Mouse (Mus musculus) CH12.LX (cell line): ENCODE measurements at regions not wholly inside any gene's neighbourhood (a gene's known extent, or its start where the extent isn't known, plus 50 kb on each side); places are given as distances from the start of the nearest gene placed in this dataset.

ENCODE experiments used
- DNase-seq: peaks from one replicate; pipeline ENCODE4 v3.0.0-alpha.2; 2013; ENCODE audit errors: extremely low read depth
- H3K27ac ChIP-seq: 2 replicates; pipeline ENCODE4 v1.5.1; 2012; ENCODE audit warnings: low read depth, mild to moderate bottlenecking, control low read depth, moderate library complexity; ENCODE audit not compliant: insufficient read depth
- H3K27me3 ChIP-seq: replicated peaks from 2 replicates; pipeline ENCODE3; 2012; ENCODE audit warnings: inconsistent platforms
- H3K36me3 ChIP-seq, 2 experiments: replicated peaks in 1 of 2; 2 replicates each; pipeline versions ENCODE3 to v1.6.1; 2012; ENCODE audit warnings: inconsistent platforms in 1 of 2, low read length in 1 of 2, mild to moderate bottlenecking in 1 of 2, mixed read lengths in 1 of 2, moderate library complexity in 1 of 2; ENCODE audit not compliant: control insufficient read depth in 1 of 2, insufficient read depth in 1 of 2
- H3K4me1 ChIP-seq, 2 experiments: 2 replicates each; pipeline ENCODE4 v1.6.1; 2012; ENCODE audit warnings: inconsistent platforms in 1 of 2, moderate library complexity in 1 of 2; ENCODE audit not compliant: insufficient read depth in 2 of 2, control insufficient read depth in 1 of 2
- H3K4me2 ChIP-seq: 2 replicates; pipeline ENCODE4 v1.6.1; 2012; ENCODE audit warnings: low read depth, mild to moderate bottlenecking, control low read depth; ENCODE audit not compliant: poor library complexity, insufficient read depth, severe bottlenecking
- H3K4me3 ChIP-seq, 3 experiments: fragments of 150-350 bp in 1 of 3; sonication (generic) in 1 of 3; replicated peaks in 1 of 3; 2 replicates each; pipeline versions ENCODE3 to v1.5.1; 2011 to 2012; ENCODE audit warnings: low read depth in 2 of 3, low read length in 2 of 3, mild to moderate bottlenecking in 2 of 3, moderate library complexity in 2 of 3, control low read depth in 1 of 3, improper control_type of control experiment in 1 of 3, inconsistent platforms in 1 of 3, mixed read lengths in 1 of 3; ENCODE audit not compliant: poor library complexity in 1 of 3
- H3K79me2 ChIP-seq: replicated peaks from 2 replicates; pipeline ENCODE4 v1.6.1; 2012; ENCODE audit warnings: mild to moderate bottlenecking, moderate library complexity; ENCODE audit not compliant: control insufficient read depth, poor library complexity, insufficient read depth, severe bottlenecking; ENCODE audit errors: extremely low read depth
- H3K9ac ChIP-seq: 2 replicates; pipeline ENCODE4 v1.6.1; 2012; ENCODE audit warnings: low read depth, mild to moderate bottlenecking, control low read depth, moderate library complexity; ENCODE audit not compliant: insufficient read depth
- H3K9me3 ChIP-seq: replicated peaks from 2 replicates; pipeline ENCODE3; 2012; ENCODE audit warnings: low read length, inconsistent platforms, mixed read lengths
- CHD1 ChIP-seq: IDR thresholded peaks from 2 replicates; pipeline ENCODE4 v1.6.1; 2012; ENCODE audit warnings: low read depth, low read length, improper control_type of control experiment, inconsistent platforms
- CTCF ChIP-seq, 2 experiments: IDR thresholded peaks in 1 of 2; conservative IDR thresholded peaks in 1 of 2; 2 replicates each; pipeline ENCODE4 v1.5.1; 2011 to 2012; ENCODE audit warnings: low read depth in 2 of 2, low read length in 2 of 2, improper control_type of control experiment in 1 of 2, inconsistent platforms in 1 of 2, mild to moderate bottlenecking in 1 of 2, moderate library complexity in 1 of 2
- ELF1 ChIP-seq: IDR thresholded peaks from 2 replicates; pipeline ENCODE4 v1.6.1; 2014; ENCODE audit warnings: low read depth, mild to moderate bottlenecking, inconsistent platforms, low read length, improper control_type of control experiment
- GABPA ChIP-seq: IDR thresholded peaks from 2 replicates; pipeline ENCODE4 v1.6.1; 2012; ENCODE audit warnings: low read depth, low read length, improper control_type of control experiment, inconsistent platforms; ENCODE audit not compliant: insufficient replicate concordance
- HCFC1 ChIP-seq: IDR thresholded peaks from 2 replicates; pipeline ENCODE4 v1.6.1; 2012; ENCODE audit warnings: low read depth, mild to moderate bottlenecking, inconsistent platforms, low read length, improper control_type of control experiment
- JUN ChIP-seq: IDR thresholded peaks from 2 replicates; pipeline ENCODE4 v1.6.1; 2011; ENCODE audit warnings: low read depth, mild to moderate bottlenecking, low read length, improper control_type of control experiment, moderate library complexity; ENCODE audit not compliant: insufficient read depth
- MAFK ChIP-seq: IDR thresholded peaks from 2 replicates; pipeline ENCODE4 v1.6.1; 2011; ENCODE audit warnings: low read length, improper control_type of control experiment; ENCODE audit not compliant: insufficient replicate concordance
- MAX ChIP-seq: IDR thresholded peaks from 2 replicates; pipeline ENCODE4 v1.6.1; 2011; ENCODE audit warnings: low read length, improper control_type of control experiment
- MEF2A ChIP-seq: IDR thresholded peaks from 2 replicates; pipeline ENCODE4 v1.6.1; 2014; ENCODE audit warnings: low read depth, mild to moderate bottlenecking, inconsistent platforms, low read length, improper control_type of control experiment, borderline replicate concordance
- MYC ChIP-seq: IDR thresholded peaks from 2 replicates; pipeline ENCODE4 v1.6.1; 2011; ENCODE audit warnings: low read depth, mild to moderate bottlenecking, improper control_type of control experiment, low read length
- NRF1 ChIP-seq: IDR thresholded peaks from 2 replicates; pipeline ENCODE4 v1.6.1; 2014; ENCODE audit warnings: low read depth, mild to moderate bottlenecking, inconsistent platforms, low read length, improper control_type of control experiment, moderate library complexity
- POLR2AphosphoS2 ChIP-seq: IDR thresholded peaks from 2 replicates; pipeline ENCODE4 v1.6.1; 2011; ENCODE audit warnings: low read depth, low read length, improper control_type of control experiment
- SIN3A ChIP-seq: IDR thresholded peaks from 2 replicates; pipeline ENCODE4 v1.6.1; 2012; ENCODE audit warnings: low read length, improper control_type of control experiment, inconsistent platforms
- SMC3 ChIP-seq: IDR thresholded peaks from 2 replicates; pipeline ENCODE4 v1.6.1; 2011; ENCODE audit warnings: low read depth, low read length, improper control_type of control experiment
- TBP ChIP-seq: conservative IDR thresholded peaks from 2 replicates; pipeline ENCODE4 v1.6.1; 2011; ENCODE audit warnings: low read depth, low read length, improper control_type of control experiment
- UBTF ChIP-seq: IDR thresholded peaks from 2 replicates; pipeline ENCODE4 v1.6.1; 2012; ENCODE audit warnings: low read depth, mild to moderate bottlenecking, inconsistent platforms, low read length, improper control_type of control experiment, moderate library complexity
- USF2 ChIP-seq: conservative IDR thresholded peaks from 2 replicates; pipeline ENCODE4 v1.6.1; 2011; ENCODE audit warnings: low read depth, low read length, improper control_type of control experiment
- ZKSCAN1 ChIP-seq: IDR thresholded peaks from 2 replicates; pipeline ENCODE4 v1.6.1; 2012; ENCODE audit warnings: low read depth, inconsistent platforms, low read length, improper control_type of control experiment, borderline replicate concordance
- ZMIZ1 ChIP-seq: IDR thresholded peaks from 2 replicates; pipeline ENCODE4 v1.6.1; 2012; ENCODE audit warnings: low read depth, mild to moderate bottlenecking, inconsistent platforms, low read length, improper control_type of control experiment
- dilution Hi-C: fragments of 300-500 bp; cut with MboI; formaldehyde crosslinking; loops from 2 replicates; pipeline ENCODE4 v1.14.3; 2020; ENCODE audit warnings: low sequenced_read_pairs; ENCODE audit not compliant: extremely low pct_unique_long_range_greater_than_20kb, extremely low pct_ligation_motif_present
- in situ Hi-C: fragments of 300-500 bp; cut with MboI; formaldehyde crosslinking; loops from 3 replicates; pipeline ENCODE4 v1.14.3; 2019; ENCODE audit warnings: low sequenced_read_pairs, low pct_ligation_motif_present, low pct_unique_long_range_greater_than_20kb, mixed read lengths

DNA sequence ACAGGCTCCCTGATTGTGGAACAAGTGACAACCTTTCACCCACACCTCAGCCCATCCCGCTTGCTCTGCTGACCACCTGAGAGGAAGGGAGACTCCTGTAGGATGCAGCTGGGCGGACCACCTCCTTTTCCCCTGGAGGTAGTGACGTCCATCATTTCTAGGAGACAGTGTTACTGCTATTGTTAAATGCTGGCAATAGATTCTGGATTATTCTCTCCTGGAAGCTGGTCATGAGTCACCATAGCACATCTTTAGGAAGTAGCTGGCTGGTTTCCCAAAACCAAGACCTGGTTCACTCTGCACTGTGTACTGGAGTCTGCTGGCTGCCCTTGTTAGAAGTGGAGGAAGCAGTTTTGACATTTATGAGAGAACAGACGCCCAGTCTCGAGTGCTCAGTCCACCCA, 196.0 kb downstream of the Fam43a start:
- Histone ChIP-seq H3K9me3 (no peaks in the 10 kb centered on the region), H3K4me1 (no peaks in the 10 kb centered on the region)
- no peak for TF ChIP-seq CHD1
- TF ChIP-seq MEF2A = no peak
- TF ChIP-seq CTCF (conservative IDR thresholded peaks at IDR 0.05 in 1 of 2, IDR thresholded peaks at IDR 0.05 in 1 of 2; ENCODE audit: low read depth in 2 of 2, low read length in 2 of 2) = no peak
- TF ChIP-seq UBTF = no peak
- TF ChIP-seq NRF1 = no peak
- no peak for TF ChIP-seq ZMIZ1
- no peak for TF ChIP-seq ZKSCAN1
- no peak for TF ChIP-seq GABPA
- no peak for TF ChIP-seq TBP
- no peak for TF ChIP-seq MYC
- no peak for TF ChIP-seq HCFC1
- TF ChIP-seq ELF1 = no peak
- TF ChIP-seq MAX = no peak
- TF ChIP-seq SIN3A = no peak
- no peak for TF ChIP-seq SMC3
- no peak for TF ChIP-seq JUN
- no peak for TF ChIP-seq POLR2AphosphoS2
- TF ChIP-seq USF2 = no peak
- TF ChIP-seq, all 38 proteins: peak for 0
- H3K27me3 ChIP-seq = no peaks in the 10 kb centered on the region
- no peak overlapping the region for H3K9ac ChIP-seq
- dilution Hi-C loops = no loop called here
- H3K79me2 ChIP-seq = no peaks in the 10 kb centered on the region
- H3K4me3 ChIP-seq = no peak overlapping the region
- no peak overlapping the region for H3K4me2 ChIP-seq
- in situ Hi-C loops = no loop called here
- DNase-seq = no peak
- H3K36me3 ChIP-seq = no peaks in the 10 kb centered on the region
- H3K27ac ChIP-seq = no peak overlapping the region

DNA sequence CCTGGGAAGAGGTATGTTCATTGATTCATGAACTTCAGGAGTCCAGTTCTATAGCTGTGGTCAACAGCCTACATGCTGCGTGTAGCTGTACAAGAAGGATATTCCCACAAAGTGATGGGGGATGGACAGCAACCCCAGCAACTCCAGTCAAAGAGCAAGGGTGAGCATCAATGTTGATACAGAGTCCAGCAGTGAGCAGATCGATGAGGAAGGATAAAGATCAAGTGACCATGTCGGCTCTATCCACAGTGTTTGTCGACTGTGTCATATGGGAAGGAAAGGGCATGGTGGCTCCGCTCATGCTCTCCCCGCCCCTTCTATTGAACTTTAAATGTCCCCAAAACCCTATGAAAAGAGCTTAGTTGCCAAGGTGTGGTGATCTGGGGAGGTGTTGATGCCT, 196.6 kb downstream of the Fam43a start:
- no peaks in the 10 kb centered on the region for H3K36me3 ChIP-seq
- H3K4me1 ChIP-seq = no peaks in the 10 kb centered on the region
- TF ChIP-seq USF2 = no peak
- no peak for TF ChIP-seq MAFK
- H3K27me3 ChIP-seq = no peaks in the 10 kb centered on the region
- DNase-seq = no peak
- H3K9me3 ChIP-seq = peaks cover under 1% of the 10 kb centered on the region
- no peak overlapping the region for H3K9ac ChIP-seq
- dilution Hi-C loops (no loop called here), in situ Hi-C loops (no loop called here)
- H3K79me2 ChIP-seq = no peaks in the 10 kb centered on the region
- H3K4me2 ChIP-seq = no peak overlapping the region
- H3K4me3 ChIP-seq = no peak overlapping the region
- no peak overlapping the region for H3K27ac ChIP-seq
